ENCODE assay signal across 19 mouse cellular contexts in the genomic region with DNA sequence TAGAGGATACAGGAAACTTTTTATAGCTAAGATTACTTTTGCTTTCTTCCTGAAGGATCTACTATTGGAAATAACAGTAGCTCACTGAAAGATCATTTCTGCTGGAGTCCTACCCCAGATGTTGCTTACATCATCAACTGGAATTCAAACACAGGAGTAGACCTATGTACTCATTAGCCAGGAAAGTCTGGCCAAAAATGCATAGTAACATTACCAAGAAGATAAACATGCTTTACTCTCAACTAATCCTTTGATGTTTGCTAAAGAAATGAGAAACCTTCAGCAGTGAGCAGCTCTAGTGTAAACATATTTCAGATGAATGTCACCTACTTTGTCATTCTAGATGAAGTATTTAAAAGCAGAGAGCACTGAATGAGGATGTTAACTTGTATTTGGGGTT.
"Had no signal": no experiment of that assay in that cellular context is flagged by ENCODE, and none has a peak within 500 bp of the region (broad histone marks: within the 10 kb centered on the region; RNA-seq: fewer than 3 reads in every experiment).

No protein-coding gene starts in this region.

- H3K4me2 ChIP-seq: liver, embryonic 13.5 days; liver, embryonic 15.5 days; lung, embryonic 15.5 days; midbrain, embryonic 12.5 days; neural tube, embryonic 13.5 days; neural tube, embryonic 15.5 days; stomach, embryonic 15.5 days had no signal

- H3K9ac ChIP-seq: liver, embryonic 13.5 days; liver, embryonic 15.5 days; lung, embryonic 15.5 days; midbrain, embryonic 12.5 days; neural tube, embryonic 13.5 days; neural tube, embryonic 15.5 days; stomach, embryonic 15.5 days had no signal

- H3K4me3 ChIP-seq: liver, embryonic 13.5 days; liver, embryonic 15.5 days; lung, embryonic 15.5 days; midbrain, embryonic 10.5 days; midbrain, embryonic 12.5 days; myocyte; neural tube, embryonic 13.5 days; neural tube, embryonic 15.5 days; stomach, embryonic 15.5 days had no signal

- H3K27me3 ChIP-seq: liver, embryonic 13.5 days; liver, embryonic 15.5 days; lung, embryonic 15.5 days; midbrain, embryonic 12.5 days; neural tube, embryonic 13.5 days; neural tube, embryonic 15.5 days; stomach, embryonic 15.5 days had no signal

- H3K9me3 ChIP-seq: liver, embryonic 13.5 days; liver, embryonic 15.5 days; lung, embryonic 15.5 days; midbrain, embryonic 10.5 days; midbrain, embryonic 12.5 days; neural tube, embryonic 13.5 days; neural tube, embryonic 15.5 days; stomach, embryonic 15.5 days had no signal

- DNase-seq: liver, embryonic 13.5 days; lung, postnatal 4 days; retina, postnatal 1 day; right cerebral cortex, adult 18-20 months; right cerebral cortex, postnatal 25 days; right cerebral cortex, postnatal 4 days; spleen, adult 18-20 months; thymus, adult 18-20 months; thymus, postnatal 14 days; thymus, postnatal 36 days had no signal

- H3K36me3 ChIP-seq: liver, embryonic 13.5 days; liver, embryonic 15.5 days; lung, embryonic 15.5 days; midbrain, embryonic 10.5 days; midbrain, embryonic 12.5 days; neural tube, embryonic 13.5 days; neural tube, embryonic 15.5 days; stomach, embryonic 15.5 days had no signal

- ATAC-seq: midbrain, embryonic 16.5 days had no signal

- H3K4me1 ChIP-seq: liver, embryonic 13.5 days; liver, embryonic 15.5 days; lung, embryonic 15.5 days; midbrain, embryonic 10.5 days; midbrain, embryonic 12.5 days; neural tube, embryonic 13.5 days; neural tube, embryonic 15.5 days; stomach, embryonic 15.5 days had no signal

- H3K27ac ChIP-seq: liver, embryonic 13.5 days; liver, embryonic 15.5 days; lung, embryonic 15.5 days; midbrain, embryonic 10.5 days; midbrain, embryonic 12.5 days; neural tube, embryonic 13.5 days; neural tube, embryonic 15.5 days; stomach, embryonic 15.5 days had no signal
